Mouse (Mus musculus) MEL (cell line): Measurements from ENCODE around the gene Tomm40l. TPM values are rescaled to one million over a fixed set of nuclear protein-coding genes. Genes with fewer than 3 reads are reported as not detected.

Source experiments
- DNase-seq: peaks from one replicate; pipeline ENCODE4 v3.0.0; 2011; ENCODE audit warnings: low read depth, low spot score
- H3K27ac ChIP-seq: 2 replicates; pipeline ENCODE4 v1.5.1; 2012; ENCODE audit warnings: low read depth, mild to moderate bottlenecking, control low read depth, low read length, moderate library complexity; ENCODE audit not compliant: control insufficient read depth
- H3K27me3 ChIP-seq, 2 experiments: fragments of 150-350 bp in 1 of 2; sonication (generic) in 1 of 2; 2 replicates each; pipeline ENCODE4 v1.6.1; 2012; ENCODE audit warnings: low read length in 2 of 2, mild to moderate bottlenecking in 2 of 2, improper control_type of control experiment in 1 of 2, moderate library complexity in 1 of 2; ENCODE audit not compliant: insufficient read depth in 2 of 2, control insufficient read depth in 1 of 2
- H3K36me3 ChIP-seq, 2 experiments: 2 replicates each; pipeline ENCODE4 v1.6.1; 2012 to 2014; ENCODE audit warnings: low read length in 2 of 2, improper control_type of control experiment in 1 of 2, inconsistent platforms in 1 of 2, mild to moderate bottlenecking in 1 of 2; ENCODE audit not compliant: insufficient read depth in 2 of 2, control insufficient read depth in 1 of 2
- H3K4me1 ChIP-seq, 2 experiments: fragments of 150-350 bp in 1 of 2; sonication (generic) in 1 of 2; 2 replicates each; pipeline ENCODE4 v1.6.1; 2012; ENCODE audit warnings: low read length in 2 of 2, improper control_type of control experiment in 1 of 2, mild to moderate bottlenecking in 1 of 2; ENCODE audit not compliant: insufficient read depth in 2 of 2, control insufficient read depth in 1 of 2
- H3K4me3 ChIP-seq, 2 experiments: fragments of 150-350 bp in 1 of 2; sonication (generic) in 1 of 2; 2 replicates each; pipeline ENCODE4 v1.5.1; 2012; ENCODE audit warnings: low read depth in 2 of 2, low read length in 2 of 2, mild to moderate bottlenecking in 2 of 2, moderate library complexity in 2 of 2, control low read depth in 1 of 2, improper control_type of control experiment in 1 of 2; ENCODE audit not compliant: control insufficient read depth in 1 of 2, insufficient read depth in 1 of 2
- H3K79me2 ChIP-seq: 2 replicates; pipeline ENCODE4 v1.6.1; 2012; ENCODE audit warnings: mild to moderate bottlenecking, low read length, moderate library complexity; ENCODE audit not compliant: control insufficient read depth, poor library complexity, insufficient read depth
- H3K9ac ChIP-seq: 2 replicates; pipeline ENCODE4 v1.6.1; 2012; ENCODE audit warnings: low read depth, mild to moderate bottlenecking, control low read depth, low read length, moderate library complexity; ENCODE audit not compliant: control insufficient read depth, poor library complexity, severe bottlenecking
- H3K9me3 ChIP-seq: fragments of 150-350 bp; sonication (generic); replicated peaks from 2 replicates; pipeline ENCODE4 v1.6.1; 2012; ENCODE audit warnings: mild to moderate bottlenecking, low read length, improper control_type of control experiment, moderate library complexity; ENCODE audit not compliant: insufficient read depth
- BHLHE40 ChIP-seq: IDR thresholded peaks from 2 replicates; pipeline ENCODE4 v1.6.1; 2012; ENCODE audit warnings: low read depth, mild to moderate bottlenecking, inconsistent platforms, low read length, improper control_type of control experiment, borderline replicate concordance
- CHD1 ChIP-seq: IDR thresholded peaks from 2 replicates; pipeline ENCODE4 v1.6.1; 2012; ENCODE audit warnings: low read depth, mild to moderate bottlenecking, inconsistent platforms, low read length, improper control_type of control experiment
- CHD2 ChIP-seq: IDR thresholded peaks from 2 replicates; pipeline ENCODE4 v1.6.1; 2011; ENCODE audit warnings: low read length, improper control_type of control experiment
- CTCF ChIP-seq, 3 experiments: IDR thresholded peaks in 2 of 3; conservative IDR thresholded peaks in 1 of 3; 2 replicates each; pipeline ENCODE4 v1.5.1; 2011 to 2012; ENCODE audit warnings: low read length in 3 of 3, low read depth in 2 of 3, mild to moderate bottlenecking in 2 of 3, improper control_type of control experiment in 1 of 3, inconsistent platforms in 1 of 3, mixed read lengths in 1 of 3, moderate library complexity in 1 of 3; ENCODE audit not compliant: control insufficient read depth in 1 of 3, insufficient read depth in 1 of 3, poor library complexity in 1 of 3, severe bottlenecking in 1 of 3
- EP300 ChIP-seq, 2 experiments: IDR thresholded peaks; 2 replicates each; pipeline ENCODE4 v1.6.1; 2011; ENCODE audit warnings: improper control_type of control experiment in 2 of 2, low read length in 2 of 2, low read depth in 1 of 2, mild to moderate bottlenecking in 1 of 2
- ETS1 ChIP-seq: IDR thresholded peaks from 2 replicates; pipeline ENCODE4 v1.6.1; 2012; ENCODE audit warnings: low read depth, mild to moderate bottlenecking, inconsistent platforms, low read length, improper control_type of control experiment, moderate library complexity
- GABPA ChIP-seq: IDR thresholded peaks from 2 replicates; pipeline ENCODE4 v1.6.1; 2012; ENCODE audit warnings: low read depth, mild to moderate bottlenecking, inconsistent platforms, low read length, improper control_type of control experiment, moderate library complexity
- HCFC1 ChIP-seq: IDR thresholded peaks from 2 replicates; pipeline ENCODE4 v1.6.1; 2012; ENCODE audit warnings: low read depth, mild to moderate bottlenecking, inconsistent platforms, low read length, improper control_type of control experiment, moderate library complexity
- JUND ChIP-seq: IDR thresholded peaks from 2 replicates; pipeline ENCODE4 v1.6.1; 2011; ENCODE audit warnings: low read depth, mild to moderate bottlenecking, improper control_type of control experiment, low read length
- KAT2A ChIP-seq: conservative IDR thresholded peaks from 2 replicates; pipeline ENCODE4 v1.6.1; 2012; ENCODE audit warnings: low read depth, low read length, improper control_type of control experiment, inconsistent platforms
- MAFK ChIP-seq: IDR thresholded peaks from 2 replicates; pipeline ENCODE4 v1.6.1; 2011; ENCODE audit warnings: low read depth, mild to moderate bottlenecking, low read length, improper control_type of control experiment, borderline replicate concordance
- MEF2A ChIP-seq: IDR thresholded peaks from 2 replicates; pipeline ENCODE4 v1.6.1; 2014; ENCODE audit warnings: low read depth, mild to moderate bottlenecking, inconsistent platforms, low read length, improper control_type of control experiment; ENCODE audit not compliant: poor library complexity, insufficient replicate concordance, severe bottlenecking; ENCODE audit errors: extremely low read depth
- MYB ChIP-seq: IDR thresholded peaks from 2 replicates; pipeline ENCODE4 v1.6.1; 2011; ENCODE audit warnings: mild to moderate bottlenecking, low read depth, low read length, improper control_type of control experiment
- MYC ChIP-seq: IDR thresholded peaks from 2 replicates; pipeline ENCODE4 v1.6.1; 2011; ENCODE audit warnings: low read depth, mild to moderate bottlenecking, low read length, improper control_type of control experiment, moderate library complexity
- NELFE ChIP-seq: IDR thresholded peaks from 2 replicates; pipeline ENCODE4 v1.6.1; 2011; ENCODE audit warnings: low read depth, low read length, improper control_type of control experiment
- NRF1 ChIP-seq: IDR thresholded peaks from 2 replicates; pipeline ENCODE4 v1.6.1; 2014; ENCODE audit warnings: low read depth, mild to moderate bottlenecking, inconsistent platforms, low read length, improper control_type of control experiment, moderate library complexity; ENCODE audit not compliant: poor library complexity, insufficient read depth, severe bottlenecking
- POLR2AphosphoS5 ChIP-seq: IDR thresholded peaks from 2 replicates; pipeline ENCODE4 v1.6.1; 2012; ENCODE audit warnings: low read depth, borderline replicate concordance, mild to moderate bottlenecking, inconsistent platforms, low read length, moderate library complexity, mixed read lengths
- RAD21 ChIP-seq: IDR thresholded peaks from 2 replicates; pipeline ENCODE4 v1.6.1; 2011; ENCODE audit warnings: mild to moderate bottlenecking, low read depth, low read length, improper control_type of control experiment
- RCOR1 ChIP-seq: IDR thresholded peaks from 2 replicates; pipeline ENCODE4 v1.6.1; 2012; ENCODE audit warnings: low read depth, mild to moderate bottlenecking, inconsistent platforms, low read length, improper control_type of control experiment
- TAL1 ChIP-seq: IDR thresholded peaks from 2 replicates; pipeline ENCODE4 v1.6.1; 2012; ENCODE audit warnings: mild to moderate bottlenecking, inconsistent platforms, low read length, moderate library complexity, mixed read lengths
- TBP ChIP-seq: IDR thresholded peaks from 2 replicates; pipeline ENCODE4 v1.8.0; 2011; ENCODE audit warnings: low read depth, low read length, improper control_type of control experiment
- TCF12 ChIP-seq: IDR thresholded peaks from 2 replicates; pipeline ENCODE4 v1.6.1; 2014; ENCODE audit warnings: low read depth, mild to moderate bottlenecking, inconsistent platforms, low read length, improper control_type of control experiment, moderate library complexity
- USF1 ChIP-seq: IDR thresholded peaks from 2 replicates; pipeline ENCODE4 v1.6.1; 2014; ENCODE audit warnings: low read depth, mild to moderate bottlenecking, inconsistent platforms, low read length, improper control_type of control experiment, moderate library complexity
- ZC3H11A ChIP-seq: IDR thresholded peaks from 2 replicates; pipeline ENCODE4 v1.6.1; 2012; ENCODE audit warnings: low read depth, mild to moderate bottlenecking, inconsistent platforms, low read length, improper control_type of control experiment
- ZMIZ1 ChIP-seq: IDR thresholded peaks from 2 replicates; pipeline ENCODE4 v1.6.1; 2012; ENCODE audit warnings: low read depth, mild to moderate bottlenecking, inconsistent platforms, low read length, improper control_type of control experiment, moderate library complexity
- ZNF384 ChIP-seq: IDR thresholded peaks from 2 replicates; pipeline ENCODE4 v1.6.1; 2012; ENCODE audit warnings: low read depth, mild to moderate bottlenecking, inconsistent platforms, low read length, improper control_type of control experiment
- polyA plus RNA-seq, 2 experiments: library from polyadenylated mRNA; stranded (reverse) in 1 of 2; unstranded in 1 of 2; fragments of >175 nt in 1 of 2; fragments of >200 nt in 1 of 2; gene quantifications; 2 replicates each; pipeline versions ENCODE4 v1.2.1 to v1.2.4; 2012; ENCODE audit warnings: low replicate concordance in 2 of 2, low read depth in 1 of 2; ENCODE audit not compliant: insufficient read length in 2 of 2, insufficient read depth in 1 of 2, missing spikeins in 1 of 2
- total RNA-seq: library from RNA; depleted of rRNA; stranded (reverse); fragments of 300-350 nt; gene quantifications from 2 replicates; pipeline ENCODE4 v1.2.3, GENCODE M21; 2012

Tomm40l gene
- total and polyA plus RNA-seq, 3 experiments: 40.7 to 43.4 TPM; not detected in 1

- H3K9ac ChIP-seq: no peak overlapping the region
- H3K27ac ChIP-seq: no peak overlapping the region
- TF ChIP-seq ZNF384: no peak
- no peak for TF ChIP-seq MEF2A
- no peak for TF ChIP-seq USF1
- TF ChIP-seq ETS1: no peak
- no peak for TF ChIP-seq RAD21
- no peak for TF ChIP-seq RCOR1
- no peak for TF ChIP-seq TBP
- no peak for TF ChIP-seq TAL1
- TF ChIP-seq EP300 (IDR thresholded peaks at IDR 0.05; ENCODE audit: low read depth in 1 of 2, low read length in 2 of 2): no peak
- no peak for TF ChIP-seq JUND
- TF ChIP-seq MYC: no peak
- no peak for TF ChIP-seq CHD1
- no peak for TF ChIP-seq CTCF (IDR thresholded peaks at IDR 0.05 in 2 of 3, conservative IDR thresholded peaks at IDR 0.05 in 1 of 3; ENCODE audit: control insufficient read depth in 1 of 3, insufficient read depth in 1 of 3, low read depth in 2 of 3, low read length in 3 of 3, poor library complexity in 1 of 3, severe bottlenecking in 1 of 3)
- TF ChIP-seq ZC3H11A: no peak
- H3K9me3 ChIP-seq: no peaks in the 10 kb centered on the region
- no peak overlapping the region for H3K4me3 ChIP-seq
- no peaks in the 10 kb centered on the region for H3K27me3 ChIP-seq
- no peaks in the 10 kb centered on the region for H3K79me2 ChIP-seq
- H3K4me1 ChIP-seq: peaks cover 0 to 9% of the 10 kb centered on the region in 2 experiments; a peak in 2 of 4 replicates
- peaks cover 0 to 5% of the 10 kb centered on the region in 2 experiments; a peak in 2 of 4 replicates for H3K36me3 ChIP-seq
- no peak for DNase-seq
These were observed 38.7 kb downstream of the Tomm40l start for GRCm38 (mm10) chr1:171183620-171184019.

DNA sequence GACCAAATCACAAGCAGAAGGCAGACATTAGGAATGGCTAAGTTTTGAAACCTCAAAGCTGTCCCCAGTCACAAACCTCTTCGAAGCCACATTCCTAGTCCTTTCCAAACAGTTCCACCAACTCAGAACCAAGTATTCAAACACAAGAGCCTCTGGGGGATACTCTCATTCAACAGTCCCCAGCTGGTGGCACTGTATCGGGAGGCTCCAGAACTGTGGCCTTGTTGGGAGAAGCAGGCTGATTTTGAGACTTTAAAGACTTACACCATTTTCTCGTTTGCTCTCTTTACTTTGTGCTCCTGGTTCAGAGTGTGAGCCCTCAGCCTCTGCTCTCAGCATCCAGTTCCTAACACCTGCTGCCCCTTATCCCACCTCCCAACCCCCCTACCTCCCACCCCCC, 39.3 kb downstream of the Tomm40l start:
- TF ChIP-seq CHD1: no peak
- TF ChIP-seq RAD21: no peak
- TF ChIP-seq ZNF384: no peak
- TF ChIP-seq TCF12: no peak
- TF ChIP-seq NELFE: no peak
- no peak for TF ChIP-seq GABPA
- TF ChIP-seq CHD2: no peak
- TF ChIP-seq BHLHE40: no peak
- no peak for TF ChIP-seq NRF1
- TF ChIP-seq ETS1: no peak
- no peak for TF ChIP-seq TBP
- no peak for TF ChIP-seq MAFK
- no peak for TF ChIP-seq POLR2AphosphoS5
- TF ChIP-seq KAT2A: no peak
- TF ChIP-seq ZMIZ1: no peak
- TF ChIP-seq HCFC1: no peak
- TF ChIP-seq MYB: no peak
- peaks cover 0 to 9% of the 10 kb centered on the region in 2 experiments; a peak in 2 of 4 replicates for H3K4me1 ChIP-seq
- no peak overlapping the region for H3K27ac ChIP-seq
- no peak overlapping the region for H3K9ac ChIP-seq
- no peak overlapping the region for H3K4me3 ChIP-seq
- H3K79me2 ChIP-seq: no peaks in the 10 kb centered on the region
- no peak for DNase-seq
- no peaks in the 10 kb centered on the region for H3K27me3 ChIP-seq
- H3K9me3 ChIP-seq: no peaks in the 10 kb centered on the region
- peaks cover 0 to 5% of the 10 kb centered on the region in 2 experiments; a peak in 2 of 4 replicates for H3K36me3 ChIP-seq
